Mouse (Mus musculus): Measurements from ENCODE around the gene Usp9x. TPM values are rescaled to one million over a fixed set of nuclear protein-coding genes. Genes with fewer than 3 reads are reported as not detected.
A peak's percentile ranks its signal among the peaks of the same experiment; 100 is the strongest.

The Usp9x gene
- 335 and 375 TPM in 2 replicates for polyA plus RNA-seq (2011; ENCODE audit: insufficient read depth, insufficient read length, low read depth, missing spikeins)

DNA sequence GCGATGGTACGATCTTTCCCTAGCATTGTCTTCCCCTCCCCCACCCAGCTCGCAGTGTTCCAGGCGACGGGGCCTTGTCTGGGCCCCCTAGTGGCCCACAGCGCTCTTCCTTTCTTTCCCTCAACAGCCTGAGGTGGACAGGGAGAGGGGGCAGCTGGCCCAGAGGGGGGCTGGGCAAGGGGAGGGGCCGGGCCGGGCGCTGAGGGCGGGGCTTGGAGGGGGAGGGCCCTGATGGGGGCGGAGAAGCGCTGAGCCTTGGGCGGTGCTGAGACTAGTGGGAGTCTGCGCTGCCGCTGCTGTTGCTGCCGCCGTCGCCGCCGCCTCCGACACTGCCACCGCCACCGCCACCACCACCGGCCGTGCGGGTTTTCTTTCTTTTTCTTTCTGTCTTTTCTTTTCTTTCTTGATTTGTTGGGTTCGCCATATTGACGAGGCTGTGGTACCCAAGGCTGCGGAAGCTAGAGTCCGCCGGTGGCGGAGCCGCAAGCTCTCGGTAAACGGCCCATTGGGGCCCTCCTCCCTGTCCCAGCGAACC, at the start of gene Usp9x:
Gene Usp9x, plus strand, starts transcription at position 258 of the 535 bp plus-strand sequence.
- no peaks in the 10 kb centered on the region for H3K9me3 ChIP-seq (replicated peaks; ENCODE audit: control insufficient read depth, insufficient read depth, low read length, poor library complexity, severe bottlenecking)
- peak within 1 kb of the TSS; percentile 84 for H3K27ac ChIP-seq (ENCODE audit: insufficient read depth, low read length)
- no peaks in the 10 kb centered on the region for H3K27me3 ChIP-seq (ENCODE audit: control insufficient read depth, insufficient read depth, low read length, poor library complexity, severe bottlenecking)
- peaks cover 3% of the 10 kb centered on the region for H3K36me3 ChIP-seq (ENCODE audit: control insufficient read depth, insufficient read depth, low read length, poor library complexity, severe bottlenecking)
- peak within 1 kb of the TSS; percentile 87 for H3K9ac ChIP-seq (ENCODE audit: low read depth, poor library complexity, severe bottlenecking)
- peak; percentile 16 for TF ChIP-seq CTCF (IDR thresholded peaks at IDR 0.05; ENCODE audit: low read depth, low read length)
- TF ChIP-seq POLR2A (IDR thresholded peaks at IDR 0.05; ENCODE audit: insufficient read depth, low read length), result peak; percentile 9
- no peak for TF ChIP-seq EP300 (IDR thresholded peaks at IDR 0.05; ENCODE audit: insufficient read depth, low read depth, low read length)
- H3K4me1 ChIP-seq (ENCODE audit: control insufficient read depth, insufficient read depth, low read length), result no peaks in the 10 kb centered on the region
- peak within 1 kb of the TSS; percentile 90 for H3K4me3 ChIP-seq (ENCODE audit: low read depth, low read length)

DNA sequence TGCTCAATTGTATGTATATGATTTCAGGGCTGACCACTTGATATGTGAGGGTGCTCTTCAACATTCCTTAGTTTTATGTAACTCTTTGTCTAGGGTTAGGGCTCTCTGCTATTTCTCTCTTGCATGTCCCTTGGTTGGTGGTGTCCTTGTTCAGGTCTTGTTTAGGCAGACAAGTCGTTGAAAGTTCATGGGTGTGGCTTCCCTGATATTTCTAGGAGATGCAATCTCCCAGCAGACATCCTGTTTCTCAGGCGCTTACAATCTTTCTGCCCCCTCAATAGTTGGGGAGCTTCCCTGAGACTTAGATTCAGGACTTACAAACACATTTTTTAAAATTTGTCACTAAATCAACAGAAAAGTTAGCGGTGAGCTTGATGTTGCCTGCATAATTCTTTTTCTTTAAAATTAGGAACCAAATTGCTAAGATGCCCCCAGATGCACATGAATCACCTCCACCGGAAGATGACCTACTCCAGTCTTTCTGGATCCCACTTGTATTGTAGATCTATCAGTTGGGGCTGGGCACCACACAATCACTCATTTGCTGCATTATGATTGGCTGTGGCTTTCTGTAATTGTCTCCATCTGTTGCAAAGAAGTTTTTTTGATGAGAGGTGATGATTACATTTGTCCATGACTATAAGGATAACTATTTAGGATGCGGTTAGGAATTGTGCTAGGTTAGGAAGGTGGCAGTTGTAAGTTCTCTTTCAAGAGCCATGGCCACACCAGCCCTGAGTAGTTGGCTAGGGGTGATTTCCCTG, 48.6 kb upstream of the Usp9x start:
- Histone ChIP-seq H3K9me3 (replicated peaks; ENCODE audit: control insufficient read depth, insufficient read depth, low read length, poor library complexity, severe bottlenecking) (no peaks in the 10 kb centered on the region), H3K36me3 (ENCODE audit: control insufficient read depth, insufficient read depth, low read length, poor library complexity, severe bottlenecking) (no peaks in the 10 kb centered on the region), H3K4me1 (ENCODE audit: control insufficient read depth, insufficient read depth, low read length) (no peaks in the 10 kb centered on the region), H3K27ac (ENCODE audit: insufficient read depth, low read length) (0 out of 2 replicates have a peak overlapping the region, but pooled peaks have one; percentile 28), H3K4me3 (ENCODE audit: low read depth, low read length) (no peak overlapping the region), H3K9ac (ENCODE audit: low read depth, poor library complexity, severe bottlenecking) (no peak overlapping the region), H3K27me3 (ENCODE audit: control insufficient read depth, insufficient read depth, low read length, poor library complexity, severe bottlenecking) (no peaks in the 10 kb centered on the region)
- TF ChIP-seq POLR2A (IDR thresholded peaks at IDR 0.05; ENCODE audit: insufficient read depth, low read length), result no peak
- TF ChIP-seq CTCF (IDR thresholded peaks at IDR 0.05; ENCODE audit: low read depth, low read length), result no peak
- no peak for TF ChIP-seq EP300 (IDR thresholded peaks at IDR 0.05; ENCODE audit: insufficient read depth, low read depth, low read length)

DNA sequence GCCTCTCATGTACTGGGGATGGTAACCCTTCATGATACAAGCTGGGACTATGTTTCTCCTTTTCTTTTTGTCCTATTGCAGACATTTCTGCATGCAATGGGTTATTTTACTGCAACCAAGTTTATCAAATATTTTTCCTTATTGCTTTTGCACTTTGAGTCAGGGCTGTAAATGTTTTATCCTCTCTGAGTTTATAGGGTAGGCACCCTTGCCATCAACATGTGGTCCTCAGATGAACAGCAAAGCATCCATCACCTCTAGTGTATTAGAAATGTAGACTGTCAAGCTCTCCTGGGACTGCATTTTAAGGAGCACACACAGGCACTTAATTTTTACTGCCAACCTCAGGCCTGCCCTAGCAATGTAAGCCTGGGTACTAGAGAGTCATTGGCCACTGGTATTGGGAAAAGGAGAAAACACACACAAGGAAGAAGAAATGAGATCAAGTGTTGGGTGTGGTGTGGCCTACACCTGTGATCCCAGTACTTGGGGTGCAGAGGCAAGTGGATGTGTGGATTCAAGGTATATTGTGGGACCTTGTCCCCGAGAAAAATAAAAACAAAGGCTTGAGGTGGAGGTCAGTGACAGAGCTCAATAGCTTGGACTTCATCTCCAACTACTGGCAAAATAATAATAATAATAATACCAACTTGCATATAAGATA, 46.6 kb upstream of the Usp9x start:
- TF ChIP-seq POLR2A (IDR thresholded peaks at IDR 0.05; ENCODE audit: insufficient read depth, low read length) (no peak), CTCF (IDR thresholded peaks at IDR 0.05; ENCODE audit: low read depth, low read length) (no peak), EP300 (IDR thresholded peaks at IDR 0.05; ENCODE audit: insufficient read depth, low read depth, low read length) (no peak)
- Histone ChIP-seq H3K27ac (ENCODE audit: insufficient read depth, low read length) (no peak overlapping the region), H3K4me3 (ENCODE audit: low read depth, low read length) (no peak overlapping the region), H3K27me3 (ENCODE audit: control insufficient read depth, insufficient read depth, low read length, poor library complexity, severe bottlenecking) (no peaks in the 10 kb centered on the region), H3K9ac (ENCODE audit: low read depth, poor library complexity, severe bottlenecking) (no peak overlapping the region), H3K4me1 (ENCODE audit: control insufficient read depth, insufficient read depth, low read length) (no peaks in the 10 kb centered on the region), H3K36me3 (ENCODE audit: control insufficient read depth, insufficient read depth, low read length, poor library complexity, severe bottlenecking) (no peaks in the 10 kb centered on the region), H3K9me3 (replicated peaks; ENCODE audit: control insufficient read depth, insufficient read depth, low read length, poor library complexity, severe bottlenecking) (no peaks in the 10 kb centered on the region)

DNA sequence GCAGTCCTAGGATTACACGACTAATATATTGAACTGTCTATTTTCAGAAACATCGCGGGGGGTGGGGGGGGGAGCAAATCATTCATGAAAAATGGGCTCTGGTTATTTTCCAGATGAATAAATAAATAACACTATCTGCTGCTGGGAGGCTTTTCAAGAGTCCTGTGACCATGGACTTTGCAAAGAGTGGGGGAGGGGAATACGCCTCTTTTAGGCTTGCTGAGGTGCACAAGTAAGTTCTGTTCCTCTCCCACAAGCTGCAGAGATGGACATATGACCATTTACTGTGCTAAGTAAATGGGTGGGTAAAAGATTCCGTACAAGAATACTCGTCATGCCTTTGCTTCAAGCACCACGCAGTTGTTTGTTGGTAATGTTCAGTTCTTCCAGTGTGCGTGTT, 46.0 kb upstream of the Usp9x start:
- no peaks in the 10 kb centered on the region for H3K9me3 ChIP-seq (replicated peaks; ENCODE audit: control insufficient read depth, insufficient read depth, low read length, poor library complexity, severe bottlenecking)
- TF ChIP-seq EP300 (IDR thresholded peaks at IDR 0.05; ENCODE audit: insufficient read depth, low read depth, low read length) (no peak), CTCF (IDR thresholded peaks at IDR 0.05; ENCODE audit: low read depth, low read length) (no peak), POLR2A (IDR thresholded peaks at IDR 0.05; ENCODE audit: insufficient read depth, low read length) (no peak)
- no peak overlapping the region for H3K9ac ChIP-seq (ENCODE audit: low read depth, poor library complexity, severe bottlenecking)
- no peak overlapping the region for H3K27ac ChIP-seq (ENCODE audit: insufficient read depth, low read length)
- no peak overlapping the region for H3K4me3 ChIP-seq (ENCODE audit: low read depth, low read length)
- no peaks in the 10 kb centered on the region for H3K4me1 ChIP-seq (ENCODE audit: control insufficient read depth, insufficient read depth, low read length)
- H3K27me3 ChIP-seq (ENCODE audit: control insufficient read depth, insufficient read depth, low read length, poor library complexity, severe bottlenecking), result no peaks in the 10 kb centered on the region
- no peaks in the 10 kb centered on the region for H3K36me3 ChIP-seq (ENCODE audit: control insufficient read depth, insufficient read depth, low read length, poor library complexity, severe bottlenecking)

DNA sequence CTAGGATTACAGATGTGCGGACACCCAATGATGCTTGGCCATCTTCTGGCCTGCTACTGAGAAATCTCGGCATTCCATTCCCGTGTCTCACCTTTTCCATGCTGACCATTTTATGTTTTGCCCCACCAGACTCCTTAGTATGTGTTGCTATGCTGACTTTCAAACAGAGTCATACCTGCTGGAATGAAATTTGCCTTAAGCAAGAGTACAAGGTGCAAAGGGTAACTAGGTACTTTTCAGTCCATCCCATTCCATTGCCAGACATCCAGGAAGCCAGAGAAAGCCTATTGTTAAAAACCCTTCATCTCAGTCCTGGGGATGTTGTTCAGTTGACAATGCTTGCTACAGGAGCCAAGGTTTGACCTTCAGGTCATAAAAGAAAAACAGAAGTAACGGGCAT, 43.1 kb upstream of the Usp9x start:
- H3K27ac ChIP-seq (ENCODE audit: insufficient read depth, low read length), result no peak overlapping the region
- H3K4me1 ChIP-seq (ENCODE audit: control insufficient read depth, insufficient read depth, low read length), result no peaks in the 10 kb centered on the region
- H3K4me3 ChIP-seq (ENCODE audit: low read depth, low read length), result no peak overlapping the region
- no peak overlapping the region for H3K9ac ChIP-seq (ENCODE audit: low read depth, poor library complexity, severe bottlenecking)
- H3K36me3 ChIP-seq (ENCODE audit: control insufficient read depth, insufficient read depth, low read length, poor library complexity, severe bottlenecking), result no peaks in the 10 kb centered on the region
- no peaks in the 10 kb centered on the region for H3K9me3 ChIP-seq (replicated peaks; ENCODE audit: control insufficient read depth, insufficient read depth, low read length, poor library complexity, severe bottlenecking)
- TF ChIP-seq POLR2A (IDR thresholded peaks at IDR 0.05; ENCODE audit: insufficient read depth, low read length) (no peak), EP300 (IDR thresholded peaks at IDR 0.05; ENCODE audit: insufficient read depth, low read depth, low read length) (no peak), CTCF (IDR thresholded peaks at IDR 0.05; ENCODE audit: low read depth, low read length) (no peak)
- no peaks in the 10 kb centered on the region for H3K27me3 ChIP-seq (ENCODE audit: control insufficient read depth, insufficient read depth, low read length, poor library complexity, severe bottlenecking)
